Mouse (Mus musculus): Measurements from ENCODE around the gene Lims1.

GRCm38 (mm10) chr10:58328517-58329108 is 5.3 kb downstream of the Lims1 start:
- TF ChIP-seq IRF4 (IDR thresholded peaks at IDR 0.05; ENCODE audit: low read depth, low read length) (no peak), JUND (conservative IDR thresholded peaks at IDR 0.05; ENCODE audit: low read depth, low read length) (no peak)
